Mouse (Mus musculus) lung, adult 10 weeks (tissue): ENCODE results near the gene Smpdl3a. TPM values are rescaled to one million over a fixed set of nuclear protein-coding genes. Genes with fewer than 3 reads are reported as not detected.

Source experiments
- polyA plus RNA-seq: library from polyadenylated mRNA; stranded (reverse); fragments of 350-450 nt; fragmentation: Illumina TruSeq; extraction: RNeasy Lipid Tissue Mini Kit (QIAGEN cat#74804); gene quantifications from one replicate; pipeline ENCODE4 v1.2.3, GENCODE M21; 2014; ENCODE audit warnings: low read depth, low replicate concordance; ENCODE audit not compliant: insufficient read depth

Smpdl3a gene
- 114 TPM for polyA plus RNA-seq

DNA sequence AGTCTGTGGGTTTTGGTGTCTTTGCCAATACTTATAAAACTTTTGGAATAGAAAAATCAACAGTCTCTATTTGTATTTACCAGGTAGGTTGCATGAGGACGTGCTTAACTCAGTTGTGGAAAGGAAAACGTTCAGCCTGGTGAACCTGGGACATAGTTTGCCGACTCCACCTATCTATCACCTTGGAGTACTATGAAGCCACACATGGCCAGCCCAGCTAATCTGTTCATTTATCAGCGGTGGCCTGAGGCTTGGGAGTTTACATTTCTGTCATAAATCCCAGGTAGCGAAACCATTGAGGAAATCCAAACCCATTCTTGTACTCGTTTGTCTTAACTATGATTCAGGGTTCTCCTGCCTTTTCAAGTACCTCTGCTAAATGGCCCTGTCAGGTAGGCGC is at the start of gene Smpdl3a:
Smpdl3a (plus strand) TSS at position 318 of the 400 bp plus-strand sequence.

DNA sequence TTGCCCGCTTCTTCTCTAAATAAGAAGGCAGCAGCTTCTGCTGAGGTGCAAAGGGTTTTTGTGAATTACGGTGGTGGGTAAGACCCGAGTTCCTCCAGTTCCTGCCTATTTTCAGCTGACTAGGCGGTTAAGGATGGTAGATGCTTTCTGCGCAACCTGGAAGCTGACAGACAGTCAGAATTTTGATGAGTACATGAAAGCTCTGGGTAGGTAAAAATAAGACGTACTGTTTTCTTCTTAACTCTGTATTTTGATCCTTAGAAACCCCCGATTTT is 9.3 kb upstream of the Smpdl3a start, which contains the start of gene Fabp7:
Fabp7 (plus strand) TSS at position 6 of the 275 bp plus-strand sequence.

Other genes with a start within 250 kb of the Smpdl3a start
- gene Pkib, start 162.4 kb upstream of the Smpdl3a start, polyA plus RNA-seq, result 7.5 TPM
- 0.99 TPM for gene Fabp7, start 9.5 kb upstream of the Smpdl3a start, polyA plus RNA-seq